Mouse (Mus musculus): Measurements from ENCODE around the gene Uxs1. TPM values are rescaled to one million over a fixed set of nuclear protein-coding genes. Genes with fewer than 3 reads are reported as not detected.

Uxs1 gene
- total and polyA plus RNA-seq, 2 experiments from 2014 or later: 16.8 to 19.6 TPM

- Histone ChIP-seq H3K4me3 (ENCODE audit: low read depth, low read length) (no peak overlapping the region), H3K4me1 (ENCODE audit: insufficient read depth, low read length) (peaks cover 2% of the 10 kb centered on the region; the same call in 1 of the 2 replicates), H3K36me3 (ENCODE audit: insufficient read depth, low read length) (no peaks in the 10 kb centered on the region), H3K27me3 (ENCODE audit: insufficient read depth, low read length) (no peaks in the 10 kb centered on the region), H3K27ac (ENCODE audit: low read depth, low read length) (no peak overlapping the region), H3K4me2 (ENCODE audit: low read depth, low read length, poor library complexity, severe bottlenecking) (no peak overlapping the region), H3K9ac (replicated peaks; ENCODE audit: low read length, poor library complexity, severe bottlenecking) (no peak overlapping the region), H3K9me3 (ENCODE audit: low read length) (no peaks in the 10 kb centered on the region)
- WGBS: 87% methylated on average over 2 of the region's 2 CpGs
- no peak for TF ChIP-seq CTCF (IDR thresholded peaks at IDR 0.05)
- DNase-seq (ENCODE audit: low spot score): no peak
- no peak for ATAC-seq (ENCODE audit: low FRiP score)
Observed at GRCm38 (mm10) chr1:43819091-43819490, 8.5 kb downstream of the Uxs1 start.

- no peak for TF ChIP-seq CTCF (IDR thresholded peaks at IDR 0.05)
- Histone ChIP-seq H3K36me3 (ENCODE audit: insufficient read depth, low read length) (no peaks in the 10 kb centered on the region), H3K27me3 (ENCODE audit: insufficient read depth, low read length) (no peaks in the 10 kb centered on the region), H3K4me3 (ENCODE audit: low read depth, low read length) (no peak overlapping the region), H3K9me3 (ENCODE audit: low read length) (no peaks in the 10 kb centered on the region), H3K9ac (replicated peaks; ENCODE audit: low read length, poor library complexity, severe bottlenecking) (no peak overlapping the region), H3K4me2 (ENCODE audit: low read depth, low read length, poor library complexity, severe bottlenecking) (no peak overlapping the region), H3K4me1 (ENCODE audit: insufficient read depth, low read length) (no peaks in the 10 kb centered on the region; the same call in 1 of the 2 replicates), H3K27ac (ENCODE audit: low read depth, low read length) (no peak overlapping the region)
- no peak for DNase-seq (ENCODE audit: low spot score)
- 86% methylated on average over 4 of the region's 4 CpGs for WGBS
- no peak for ATAC-seq (ENCODE audit: low FRiP score)
Observed at GRCm38 (mm10) chr1:43818356-43818755, 9.2 kb downstream of the Uxs1 start.

GRCm38 (mm10) chr1:43811764-43812163 is 15.8 kb downstream of the Uxs1 start:
- Histone ChIP-seq H3K4me2 (ENCODE audit: low read depth, low read length, poor library complexity, severe bottlenecking) (no peak overlapping the region), H3K4me3 (ENCODE audit: low read depth, low read length) (no peak overlapping the region), H3K4me1 (ENCODE audit: insufficient read depth, low read length) (no peaks in the 10 kb centered on the region), H3K27ac (ENCODE audit: low read depth, low read length) (no peak overlapping the region), H3K27me3 (ENCODE audit: insufficient read depth, low read length) (no peaks in the 10 kb centered on the region), H3K9me3 (ENCODE audit: low read length) (no peaks in the 10 kb centered on the region), H3K36me3 (ENCODE audit: insufficient read depth, low read length) (no peaks in the 10 kb centered on the region), H3K9ac (replicated peaks; ENCODE audit: low read length, poor library complexity, severe bottlenecking) (no peak overlapping the region)
- ATAC-seq (ENCODE audit: low FRiP score): no peak
- DNase-seq (ENCODE audit: low spot score): no peak
- TF ChIP-seq CTCF (IDR thresholded peaks at IDR 0.05): no peak
- WGBS: 92% methylated on average over 1 of the region's 1 CpGs

GRCm38 (mm10) chr1:43811055-43811454 is 16.5 kb downstream of the Uxs1 start:
- no peaks in the 10 kb centered on the region for H3K4me1 ChIP-seq (ENCODE audit: insufficient read depth, low read length)
- no peaks in the 10 kb centered on the region for H3K36me3 ChIP-seq (ENCODE audit: insufficient read depth, low read length)
- no peak overlapping the region for H3K4me3 ChIP-seq (ENCODE audit: low read depth, low read length)
- ATAC-seq (ENCODE audit: low FRiP score) (no peak), DNase-seq (ENCODE audit: low spot score) (no peak)
- H3K27me3 ChIP-seq (ENCODE audit: insufficient read depth, low read length): no peaks in the 10 kb centered on the region
- no peak overlapping the region for H3K4me2 ChIP-seq (ENCODE audit: low read depth, low read length, poor library complexity, severe bottlenecking)
- no peak for TF ChIP-seq CTCF (IDR thresholded peaks at IDR 0.05)
- H3K9me3 ChIP-seq (ENCODE audit: low read length): no peaks in the 10 kb centered on the region
- no peak overlapping the region for H3K27ac ChIP-seq (ENCODE audit: low read depth, low read length)
- no peak overlapping the region for H3K9ac ChIP-seq (replicated peaks; ENCODE audit: low read length, poor library complexity, severe bottlenecking)
- 97% methylated on average over 3 of the region's 3 CpGs for WGBS

- DNase-seq (ENCODE audit: low spot score) (no peak), ATAC-seq (ENCODE audit: low FRiP score) (no peak)
- no peak for TF ChIP-seq CTCF (IDR thresholded peaks at IDR 0.05)
- Histone ChIP-seq H3K27me3 (ENCODE audit: insufficient read depth, low read length) (no peaks in the 10 kb centered on the region), H3K4me3 (ENCODE audit: low read depth, low read length) (no peak overlapping the region), H3K9ac (replicated peaks; ENCODE audit: low read length, poor library complexity, severe bottlenecking) (no peak overlapping the region), H3K27ac (ENCODE audit: low read depth, low read length) (no peak overlapping the region), H3K9me3 (ENCODE audit: low read length) (no peaks in the 10 kb centered on the region), H3K36me3 (ENCODE audit: insufficient read depth, low read length) (no peaks in the 10 kb centered on the region), H3K4me2 (ENCODE audit: low read depth, low read length, poor library complexity, severe bottlenecking) (no peak overlapping the region), H3K4me1 (ENCODE audit: insufficient read depth, low read length) (no peaks in the 10 kb centered on the region)
- 88% methylated on average over 2 of the region's 2 CpGs for WGBS
Observed at GRCm38 (mm10) chr1:43809351-43809750, 18.2 kb downstream of the Uxs1 start.

- no peak for ATAC-seq (ENCODE audit: low FRiP score)
- no peak for TF ChIP-seq CTCF (IDR thresholded peaks at IDR 0.05)
- WGBS: 100% methylated on average over 1 of the region's 1 CpGs
Observed at GRCm38 (mm10) chr1:43803906-43804474, 23.6 kb downstream of the Uxs1 start.

More at GRCm38 (mm10) chr1:43803906-43804474, 23.6 kb downstream of the Uxs1 start:
- no peaks in the 10 kb centered on the region for H3K27me3 ChIP-seq (ENCODE audit: insufficient read depth, low read length)
- no peak overlapping the region for H3K4me3 ChIP-seq (ENCODE audit: low read depth, low read length)
- DNase-seq (ENCODE audit: low spot score): no peak
- H3K36me3 ChIP-seq (ENCODE audit: insufficient read depth, low read length): 0 out of 2 replicates have a peak, but pooled peaks cover 9% of the 10 kb centered on the region
- H3K4me1 ChIP-seq (ENCODE audit: insufficient read depth, low read length): no peaks in the 10 kb centered on the region
- no peak overlapping the region for H3K27ac ChIP-seq (ENCODE audit: low read depth, low read length)
- H3K4me2 ChIP-seq (ENCODE audit: low read depth, low read length, poor library complexity, severe bottlenecking): no peak overlapping the region
- H3K9me3 ChIP-seq (ENCODE audit: low read length): no peaks in the 10 kb centered on the region
- H3K9ac ChIP-seq (replicated peaks; ENCODE audit: low read length, poor library complexity, severe bottlenecking): no peak overlapping the region

Data from midbrain, postnatal 0 days (tissue).